Mouse (Mus musculus) adrenal gland, adult 18-20 months (tissue): ENCODE measurements around the gene Igf1r. TPM values are rescaled to one million over a fixed set of nuclear protein-coding genes. Genes with fewer than 3 reads are reported as not detected.

ENCODE experiments used
- DNase-seq, 2 experiments: peaks; one replicate each; pipeline ENCODE4 v3.0.0; 2021 to 2022; ENCODE audit warnings: low spot score in 2 of 2
- total RNA-seq, 2 experiments: library from RNA; stranded (reverse); gene quantifications; 1 replicate in 1 of 2; 2 replicates in 1 of 2; pipeline ENCODE4 v1.2.3; 2021

Gene Igf1r
- total RNA-seq, 2 experiments from 2014 or later, result 56.6 to 128 TPM

DNA sequence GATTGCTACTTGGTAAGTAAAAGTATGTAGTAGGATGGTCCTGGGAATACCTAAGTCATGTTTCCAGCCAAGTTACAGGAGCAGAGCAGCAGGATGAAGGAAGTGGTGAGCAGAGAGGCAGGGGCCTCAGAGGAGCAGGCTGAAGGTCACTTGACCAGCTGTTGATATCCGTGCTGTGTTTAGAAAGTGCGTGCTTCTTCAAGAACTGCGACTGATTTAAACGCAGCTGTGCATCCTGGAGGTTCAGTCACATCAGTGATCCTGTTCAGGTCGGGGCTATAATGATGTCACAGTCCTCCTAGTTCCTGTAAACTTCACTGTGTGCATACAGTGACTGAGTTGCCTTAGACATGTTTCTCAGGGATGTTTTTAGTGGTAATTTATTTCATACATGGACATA lies 199.3 kb downstream of the Igf1r start:
- DNase-seq, result no peak

DNA sequence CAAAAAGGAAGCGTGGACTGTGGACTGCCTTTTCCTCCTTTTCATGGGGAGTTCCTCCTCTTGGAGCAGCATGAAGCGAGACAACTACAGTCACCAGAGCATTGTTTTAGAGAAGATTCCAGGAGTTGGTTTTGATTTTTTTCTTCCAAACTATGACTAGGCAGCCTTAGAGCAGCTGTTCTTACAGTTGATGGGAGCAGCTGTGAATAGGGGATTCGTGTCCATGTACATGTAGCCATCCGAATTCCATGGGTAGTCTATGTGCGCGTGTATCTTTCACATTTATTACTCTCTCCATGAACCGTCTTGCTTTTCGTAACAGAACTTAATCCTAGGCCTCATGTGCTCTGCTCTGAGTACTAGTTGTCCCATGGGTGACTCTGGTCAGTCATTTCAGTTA lies 199.8 kb downstream of the Igf1r start:
- DNase-seq, result no peak

DNA sequence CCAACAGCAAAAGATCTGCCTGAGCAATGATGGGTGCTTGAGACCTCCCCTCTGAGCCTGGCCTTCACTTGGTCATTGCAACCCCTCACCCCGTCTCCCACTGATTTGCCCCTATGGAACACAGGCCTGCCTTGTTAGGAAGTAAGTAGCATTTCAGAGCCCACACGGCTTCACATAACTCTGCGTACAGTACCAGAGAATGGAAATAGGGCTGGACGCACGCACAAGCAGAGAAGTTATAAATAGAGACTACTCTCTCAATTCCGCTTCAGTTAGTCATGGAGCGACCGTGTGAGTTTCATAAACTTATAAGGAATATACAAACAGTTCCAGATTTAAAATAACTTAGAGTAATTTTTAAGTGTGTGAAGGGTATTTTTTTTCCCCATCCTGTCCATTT lies 200.6 kb downstream of the Igf1r start:
- no peak for DNase-seq

DNA sequence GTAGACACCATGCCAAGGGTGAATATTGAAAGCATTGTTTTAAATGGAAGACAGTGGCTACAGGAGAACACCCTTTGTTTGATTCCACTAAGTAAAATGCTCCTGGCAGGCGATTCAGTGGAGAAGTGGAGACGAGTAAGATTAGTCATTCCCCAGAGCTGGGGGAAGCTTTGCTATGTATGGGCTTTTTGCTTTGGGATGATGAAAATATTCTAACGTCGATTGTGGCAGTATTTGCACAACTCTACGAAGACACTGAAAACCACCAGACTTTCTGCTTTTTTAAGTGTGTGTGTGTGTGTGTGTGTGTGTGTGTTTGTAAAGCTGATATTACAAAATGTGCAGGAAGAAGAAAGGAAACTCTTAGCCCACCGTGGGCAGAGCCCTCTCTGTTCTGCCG lies 202.0 kb downstream of the Igf1r start:
- no peak for DNase-seq

DNA sequence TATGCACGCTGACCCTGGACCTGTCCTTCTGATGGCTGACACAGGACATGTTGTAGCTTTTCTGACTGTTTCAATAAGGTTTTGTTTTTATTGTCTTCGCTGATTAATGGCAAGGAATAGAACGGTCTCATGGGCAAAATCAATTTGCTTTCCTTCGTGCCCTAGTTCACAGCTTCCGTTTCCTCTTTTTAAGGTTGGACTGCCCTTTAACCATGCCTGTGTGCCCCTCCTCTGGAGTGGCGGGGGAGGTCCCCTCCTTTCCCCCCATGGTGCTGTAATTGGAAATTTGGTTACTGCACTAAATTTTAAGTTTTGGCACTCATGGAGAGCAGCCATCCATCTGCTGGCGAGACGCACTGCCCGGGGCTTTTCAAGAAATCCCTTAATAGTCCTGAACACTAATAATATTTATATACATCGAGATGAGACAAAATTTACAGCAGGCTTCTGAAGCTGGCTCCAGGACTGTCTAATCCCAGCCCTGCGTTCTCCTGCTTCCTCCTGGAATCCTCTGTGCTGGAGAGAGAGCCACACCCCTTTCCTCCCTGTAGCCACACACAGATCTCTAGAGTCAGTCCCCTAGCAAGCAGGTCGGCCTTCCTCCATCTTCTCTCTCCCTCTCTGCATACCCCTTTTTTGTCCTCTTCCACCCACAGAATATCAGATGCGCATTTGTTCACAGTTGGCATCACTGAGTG lies 207.6 kb downstream of the Igf1r start:
- no peak for DNase-seq

DNA sequence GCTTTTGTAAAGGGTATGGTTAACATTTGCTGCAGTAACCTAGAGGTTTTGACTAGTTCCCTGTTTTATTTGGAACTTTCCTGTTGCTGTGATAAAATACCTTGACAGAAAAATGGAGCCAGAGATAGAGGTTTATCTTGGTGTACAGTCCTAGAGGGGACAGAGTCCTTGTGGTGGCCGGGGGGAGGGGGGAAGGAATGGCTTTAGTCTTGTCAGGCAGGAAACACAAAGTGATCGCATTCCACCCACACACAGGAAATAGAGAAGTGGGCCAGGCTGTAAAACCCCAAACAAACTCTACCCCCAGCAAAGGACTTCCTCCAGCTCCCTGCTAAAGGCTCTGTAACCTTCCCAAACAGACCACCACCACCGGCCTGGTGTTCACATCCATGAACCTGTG lies 211.4 kb downstream of the Igf1r start:
- no peak for DNase-seq

DNA sequence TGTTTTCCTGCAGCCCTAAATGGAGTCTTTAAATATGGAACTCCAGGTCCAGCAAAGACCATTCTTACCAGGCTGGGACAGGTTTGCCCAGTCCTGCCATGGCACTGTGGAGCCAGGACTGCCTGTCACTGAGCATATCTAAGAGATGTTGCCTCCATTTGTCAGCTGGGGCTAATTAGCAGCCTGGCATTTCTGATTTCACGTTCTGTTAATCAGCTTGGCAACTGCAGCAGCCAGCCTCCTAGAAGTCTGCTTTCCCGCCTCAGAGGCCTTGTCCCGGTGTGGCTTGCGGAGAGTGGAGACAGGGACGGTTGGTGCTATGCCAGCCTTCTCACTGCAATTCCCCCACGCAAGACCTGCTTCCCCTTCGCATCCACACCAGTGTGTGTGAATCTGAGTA lies 220.1 kb downstream of the Igf1r start:
- DNase-seq, result no peak

DNA sequence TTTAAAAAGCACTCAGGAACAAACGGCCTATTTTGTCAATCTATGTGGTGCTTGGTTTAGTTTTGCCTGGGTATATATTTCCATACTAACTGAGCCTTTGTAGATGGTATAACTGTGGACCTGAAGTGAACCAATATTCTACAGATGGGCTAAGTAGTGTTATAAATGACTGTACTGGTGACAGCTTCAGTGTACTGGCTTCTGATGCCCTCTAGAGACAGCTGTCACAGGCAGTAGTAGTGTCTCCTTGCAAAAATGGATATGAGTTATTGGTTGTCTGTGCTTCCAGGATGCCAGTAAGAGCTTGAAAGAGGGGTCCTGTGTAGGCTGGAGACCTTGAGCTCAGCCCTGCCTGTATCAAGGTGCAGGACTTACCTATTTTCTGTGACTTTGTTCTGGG lies 227.0 kb downstream of the Igf1r start:
- no peak for DNase-seq

DNA sequence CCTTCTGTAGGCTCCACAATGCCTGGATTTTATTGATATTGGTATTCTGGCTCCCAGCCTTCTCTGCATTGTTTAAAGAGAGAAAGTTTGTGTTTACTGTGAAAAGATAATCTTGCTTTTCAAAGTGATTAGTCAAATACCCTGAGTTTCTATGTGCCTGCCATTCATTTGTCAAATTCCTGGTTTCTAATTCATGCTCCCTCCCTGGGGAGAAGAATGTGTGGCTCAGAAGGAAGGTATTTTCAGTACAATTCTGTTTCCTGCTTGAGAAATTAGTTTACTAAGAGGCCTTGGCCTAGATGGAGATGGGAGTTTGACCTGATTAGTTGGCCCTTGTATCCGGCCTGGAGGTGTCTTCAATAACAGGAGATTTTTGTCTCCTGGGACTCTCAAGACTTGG lies 228.5 kb downstream of the Igf1r start:
- DNase-seq, result no peak

DNA sequence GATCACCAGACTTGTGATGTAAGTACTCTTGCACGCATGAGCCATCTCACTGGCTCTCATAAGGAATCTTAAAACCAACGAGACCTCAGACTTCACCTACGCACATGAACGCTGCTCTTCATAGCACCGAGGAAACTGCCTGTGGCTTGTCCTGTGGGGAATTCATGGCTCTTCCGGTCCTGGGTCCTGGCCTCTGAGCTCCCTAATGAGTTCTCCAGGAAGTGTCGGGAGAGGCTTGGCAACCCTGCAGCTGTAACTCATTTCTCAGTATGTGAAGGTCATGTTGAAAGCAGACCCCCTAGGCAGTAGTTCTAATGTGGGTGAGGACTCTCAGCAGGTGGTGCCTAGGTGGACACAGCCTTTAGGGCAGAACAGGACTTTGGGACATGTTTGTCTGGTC lies 229.4 kb downstream of the Igf1r start:
- DNase-seq, result no peak

DNA sequence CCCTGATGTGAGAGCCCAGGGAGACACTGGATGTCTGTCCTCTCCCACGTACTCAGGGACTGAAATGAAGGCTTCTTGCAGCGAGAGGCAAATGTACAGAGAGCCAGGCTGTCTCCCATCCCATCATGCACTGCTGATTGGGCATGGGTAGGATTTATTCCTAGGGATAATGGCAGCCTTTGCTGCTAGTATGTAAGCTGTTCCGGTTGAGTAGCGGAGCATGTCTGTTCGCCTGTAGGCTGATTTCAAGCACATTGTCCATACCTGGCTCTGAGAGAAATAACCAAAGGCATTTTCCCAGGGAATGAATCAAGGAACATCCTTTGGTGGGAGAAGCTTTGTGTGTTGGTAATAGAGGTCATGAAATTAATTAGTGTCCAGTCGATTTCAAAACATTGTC lies 230.1 kb downstream of the Igf1r start:
- no peak for DNase-seq

DNA sequence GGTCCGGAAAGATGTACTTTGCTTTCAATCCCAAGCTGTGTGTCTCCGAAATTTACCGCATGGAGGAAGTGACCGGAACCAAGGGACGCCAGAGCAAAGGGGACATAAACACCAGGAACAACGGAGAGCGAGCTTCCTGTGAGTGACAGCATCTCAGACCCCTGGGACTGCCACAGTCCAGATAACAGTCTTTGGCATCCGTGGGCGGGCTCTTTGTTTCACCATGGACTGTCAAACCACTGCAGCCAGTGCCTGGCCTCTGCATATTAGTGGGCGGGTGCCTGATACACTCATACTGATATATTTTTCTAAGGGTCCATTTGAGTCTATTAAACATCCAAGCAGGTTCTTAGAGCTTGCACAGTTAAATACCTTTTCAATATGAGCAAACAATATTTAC lies 230.8 kb downstream of the Igf1r start:
- DNase-seq, result no peak

DNA sequence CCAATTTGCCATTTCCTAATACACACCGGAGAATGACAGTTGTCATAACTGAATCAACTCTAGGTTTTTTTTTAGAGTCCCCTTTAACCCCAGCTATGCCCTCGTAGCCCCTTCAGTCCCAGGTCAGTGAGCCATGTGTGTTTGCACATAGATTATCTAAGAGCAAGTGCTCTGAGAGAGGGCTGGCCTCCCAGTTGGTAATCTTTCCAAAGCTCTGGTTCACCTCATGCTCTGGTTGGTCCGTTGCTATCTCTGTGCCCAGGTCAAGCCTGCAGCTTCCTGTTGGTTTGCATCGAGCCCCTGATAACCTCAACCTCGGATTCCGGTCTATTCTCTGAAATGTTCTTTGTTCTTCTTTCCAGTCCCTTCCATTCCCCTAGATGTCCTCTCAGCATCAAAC lies 236.6 kb downstream of the Igf1r start:
- DNase-seq, result no peak

DNA sequence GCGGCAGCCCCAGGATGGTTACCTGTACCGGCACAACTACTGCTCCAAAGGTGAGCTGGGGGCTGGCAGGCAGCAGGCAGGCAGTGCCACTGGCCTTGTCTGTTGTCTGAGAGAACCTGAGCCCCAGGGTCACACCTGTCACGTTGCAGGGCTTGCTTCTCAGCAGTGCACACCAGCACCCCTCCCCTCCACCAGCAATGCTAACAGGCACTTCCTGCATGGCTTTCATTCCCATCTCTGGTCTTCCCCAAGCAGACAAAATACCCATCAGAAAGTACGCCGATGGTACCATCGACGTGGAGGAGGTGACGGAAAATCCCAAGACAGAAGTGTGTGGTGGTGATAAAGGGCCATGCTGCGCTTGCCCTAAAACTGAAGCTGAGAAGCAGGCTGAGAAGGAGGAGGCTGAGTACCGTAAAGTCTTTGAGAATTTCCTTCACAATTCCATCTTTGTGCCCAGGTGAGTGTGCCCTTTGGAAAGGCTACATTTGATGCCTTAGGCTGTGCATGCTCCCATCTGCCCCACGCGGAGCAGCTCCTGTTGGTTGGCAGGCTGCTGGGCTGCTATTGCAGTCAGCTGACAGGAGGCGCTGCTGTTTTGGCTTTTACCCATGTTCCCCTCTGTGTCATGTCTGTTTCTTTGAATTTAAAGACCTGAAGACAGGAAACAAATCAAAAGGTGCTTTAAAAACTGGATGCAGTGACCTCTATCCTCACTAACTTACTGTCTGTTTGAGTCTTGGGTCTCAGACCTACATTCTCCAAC lies 237.2 kb downstream of the Igf1r start:
- DNase-seq, result no peak

DNA sequence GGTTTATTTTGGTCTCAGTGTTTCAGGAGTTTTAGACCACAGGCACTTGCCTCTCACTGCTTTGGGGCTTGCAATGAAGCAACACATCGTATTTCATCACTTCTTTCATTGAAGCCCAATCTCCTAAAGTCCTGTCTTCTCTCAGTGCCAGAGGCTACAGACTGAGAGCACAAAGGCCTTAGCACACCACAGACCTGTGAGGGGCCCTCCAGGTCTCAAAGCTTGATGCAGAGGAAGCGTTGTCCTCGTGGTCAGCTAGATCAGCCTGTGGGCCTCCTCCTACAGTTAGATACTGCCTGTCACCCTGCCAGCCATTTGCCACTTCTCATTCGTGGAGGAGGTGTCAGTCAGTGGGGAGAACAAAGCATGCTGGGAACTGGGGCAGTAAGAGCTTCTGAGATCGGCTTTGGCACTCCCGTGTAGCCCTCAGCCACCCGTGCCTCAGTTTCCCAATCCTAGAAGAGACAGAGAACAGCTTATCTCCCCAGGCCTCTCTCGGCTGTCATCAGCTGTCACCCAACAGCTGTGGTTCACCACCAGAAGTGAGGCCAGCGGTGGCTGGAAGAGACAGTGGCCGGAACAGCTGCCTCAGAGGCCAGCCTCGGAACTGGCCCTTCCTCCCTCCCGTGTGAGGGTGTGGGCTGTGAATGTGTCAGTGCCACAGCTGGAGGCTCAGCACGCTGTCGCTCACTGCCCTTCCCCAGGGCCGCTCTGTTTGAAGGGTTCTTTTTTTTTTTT lies 241.5 kb downstream of the Igf1r start:
- DNase-seq, result no peak

DNA sequence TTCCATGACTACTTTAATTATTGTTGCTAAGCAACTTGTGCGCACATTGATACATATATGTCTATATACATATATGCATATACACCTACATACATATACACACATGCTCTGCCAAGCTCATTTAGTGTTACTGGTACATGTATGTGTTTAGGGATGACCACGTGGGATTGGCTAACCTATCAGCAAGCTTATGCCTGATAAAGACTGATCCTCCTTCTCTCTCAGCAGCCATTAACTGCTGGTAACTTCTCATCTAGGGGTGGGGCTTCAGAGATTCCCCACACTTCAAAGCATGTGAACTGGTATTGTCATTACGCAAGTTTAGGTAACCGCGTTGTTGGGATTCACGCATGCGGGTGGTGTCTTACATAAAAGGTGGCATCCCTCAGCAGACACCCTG lies 247.0 kb downstream of the Igf1r start:
- DNase-seq, result no peak

DNA sequence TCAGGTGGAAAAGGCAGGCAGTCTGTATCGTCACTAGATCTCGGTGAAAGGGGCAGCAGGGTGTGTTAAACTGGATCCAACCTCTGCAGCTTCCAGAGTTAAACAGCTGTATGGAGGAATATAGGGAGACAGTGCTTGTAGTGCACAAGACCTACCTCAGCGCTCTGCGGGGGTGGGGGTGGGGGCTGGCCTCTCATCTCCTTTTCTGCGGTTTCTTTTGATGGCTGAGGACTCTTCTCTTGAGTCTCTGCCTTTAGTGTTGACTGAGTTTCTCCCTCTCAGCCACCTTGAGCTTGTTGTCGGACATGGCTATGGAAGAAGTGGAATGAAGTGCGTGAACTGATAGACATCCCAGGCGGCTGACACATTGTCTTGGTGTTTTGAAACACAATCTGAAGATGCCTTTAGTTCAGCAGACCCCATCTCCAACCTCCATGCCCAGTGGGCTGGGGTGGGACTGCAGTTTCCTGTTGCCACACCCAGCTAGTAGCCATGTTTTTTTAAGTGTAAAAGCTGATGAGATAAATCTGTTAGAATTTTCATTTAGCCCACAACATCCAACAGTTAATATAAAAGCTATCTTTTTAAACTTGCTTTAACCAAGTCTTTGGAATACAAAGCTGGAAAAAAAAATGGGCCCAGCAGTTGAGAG lies 253.3 kb downstream of the Igf1r start:
- DNase-seq, result no peak

DNA sequence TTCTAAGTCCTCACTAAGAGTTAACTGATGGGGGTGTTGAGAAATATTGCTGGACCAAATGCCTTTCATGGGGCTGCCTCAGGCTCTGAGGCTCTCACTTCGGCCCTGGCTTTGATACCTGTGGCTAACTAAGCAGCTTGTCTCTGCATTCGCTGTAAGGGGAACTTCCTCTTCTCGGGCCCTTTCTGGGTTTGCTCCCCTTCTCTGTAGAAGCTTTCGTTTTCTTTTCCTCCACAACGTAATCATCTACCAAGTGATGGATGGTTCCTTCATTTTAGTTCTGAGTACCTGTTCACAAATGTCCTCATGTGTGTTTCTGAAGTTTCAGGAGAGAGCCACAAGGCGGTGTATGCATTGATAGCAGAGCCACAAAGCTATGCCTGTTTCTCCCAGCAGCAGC lies 256.4 kb downstream of the Igf1r start:
- no peak for DNase-seq

DNA sequence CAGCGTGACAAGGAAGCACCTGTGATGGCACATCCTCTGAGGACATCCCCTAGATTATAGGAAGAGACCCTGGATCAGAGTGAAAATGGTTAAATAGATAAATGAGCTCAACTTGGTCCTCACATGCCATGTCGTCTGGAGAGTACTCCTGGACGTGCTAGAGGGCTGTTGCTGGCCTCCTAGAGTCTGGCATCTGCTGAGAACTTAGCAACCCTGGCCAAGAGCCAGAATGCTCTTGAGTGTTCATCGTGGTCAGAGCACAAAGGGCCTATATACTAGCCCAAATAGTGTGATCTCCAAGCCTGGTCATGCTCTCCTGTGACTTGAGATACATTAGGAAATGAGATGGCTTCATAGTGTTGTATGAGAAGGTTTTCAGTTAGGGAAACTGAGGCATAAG lies 257.8 kb downstream of the Igf1r start:
- no peak for DNase-seq

DNA sequence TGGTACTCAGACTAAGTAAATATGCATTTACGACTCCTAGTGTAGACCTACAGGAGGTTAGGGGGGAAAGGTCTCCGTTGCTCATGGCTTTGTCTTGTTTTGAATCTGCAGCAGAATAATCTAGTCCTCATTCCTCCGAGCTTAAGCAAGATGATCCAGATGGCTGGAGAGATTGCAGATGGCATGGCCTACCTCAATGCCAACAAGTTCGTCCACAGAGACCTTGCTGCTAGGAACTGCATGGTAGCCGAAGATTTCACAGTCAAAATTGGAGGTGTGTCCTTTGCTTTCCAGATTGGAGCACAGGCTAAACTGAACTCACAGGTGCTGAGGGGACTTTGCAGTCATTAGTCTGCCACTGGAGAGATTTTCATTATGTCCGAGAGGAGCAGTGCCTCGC lies 259.3 kb downstream of the Igf1r start:
- no peak for DNase-seq

DNA sequence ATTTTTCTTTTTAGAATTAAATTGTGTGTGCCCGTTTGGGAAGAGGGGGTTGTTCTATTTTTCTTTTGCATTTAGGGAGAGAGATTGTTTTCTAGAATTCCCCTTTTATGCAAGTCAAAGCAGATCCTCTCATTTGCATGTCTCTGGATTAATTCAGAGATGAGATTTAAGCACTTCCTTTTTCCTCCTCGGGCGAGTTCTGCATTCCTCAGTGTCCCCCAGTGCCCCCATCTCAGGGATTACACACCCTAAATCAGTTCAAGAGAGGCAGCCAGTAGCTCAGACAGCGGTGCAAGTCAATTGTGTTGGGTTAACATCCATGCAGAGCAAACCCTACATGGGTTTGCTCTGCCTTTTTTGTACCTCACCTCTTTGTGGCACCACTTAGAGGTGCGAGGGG lies 261.2 kb downstream of the Igf1r start:
- DNase-seq, result no peak
